Mouse (Mus musculus): ENCODE measurements around the gene Cby3. TPM values are rescaled to one million over a fixed set of nuclear protein-coding genes. Genes with fewer than 3 reads are reported as not detected.

The Cby3 gene
- polyA plus RNA-seq (2014; fragmentation: Illumina TruSeq; extraction: RNeasy Lipid Tissue Mini Kit (QIAGEN cat#74804); ENCODE audit: low read depth, low replicate concordance): not detected

GRCm38 (mm10) chr11:50354162-50354561, at the start of gene Cby3:
Gene Cby3 (plus strand): TSS chr11:50354462.

GRCm38 (mm10) chr11:50325496-50326301, 28.6 kb upstream of the Cby3 start, which contains the start of gene Canx:
Gene Canx (minus strand): TSS chr11:50325673.

GRCm38 (mm10) chr11:50376911-50377891, 22.9 kb downstream of the Cby3 start, which contains the start of gene Hnrnph1:
Gene Hnrnph1 (plus strand): TSS chr11:50376990.

Other genes with a start within 250 kb of the Cby3 start
- gene Tbc1d9b, start 223.1 kb upstream of the Cby3 start, polyA plus RNA-seq (2014; fragmentation: Illumina TruSeq; extraction: RNeasy Lipid Tissue Mini Kit (QIAGEN cat#74804); ENCODE audit: low read depth, low replicate concordance): 36.0 TPM
- gene Mrnip, start 180.0 kb upstream of the Cby3 start, polyA plus RNA-seq (2014; fragmentation: Illumina TruSeq; extraction: RNeasy Lipid Tissue Mini Kit (QIAGEN cat#74804); ENCODE audit: low read depth, low replicate concordance): 2.0 TPM
- 462 TPM for gene Sqstm1, start 143.6 kb upstream of the Cby3 start, polyA plus RNA-seq (2014; fragmentation: Illumina TruSeq; extraction: RNeasy Lipid Tissue Mini Kit (QIAGEN cat#74804); ENCODE audit: low read depth, low replicate concordance)
- gene Mgat4b, start 143.6 kb upstream of the Cby3 start, polyA plus RNA-seq (2014; fragmentation: Illumina TruSeq; extraction: RNeasy Lipid Tissue Mini Kit (QIAGEN cat#74804); ENCODE audit: low read depth, low replicate concordance): 57.3 TPM
- gene Ltc4s, start 115.8 kb upstream of the Cby3 start, polyA plus RNA-seq (2014; fragmentation: Illumina TruSeq; extraction: RNeasy Lipid Tissue Mini Kit (QIAGEN cat#74804); ENCODE audit: low read depth, low replicate concordance): 4.1 TPM
- 8.0 TPM for gene Maml1, start 62.2 kb upstream of the Cby3 start, polyA plus RNA-seq (2014; fragmentation: Illumina TruSeq; extraction: RNeasy Lipid Tissue Mini Kit (QIAGEN cat#74804); ENCODE audit: low read depth, low replicate concordance)
- 193 TPM for gene Canx, start 28.8 kb upstream of the Cby3 start, polyA plus RNA-seq (2014; fragmentation: Illumina TruSeq; extraction: RNeasy Lipid Tissue Mini Kit (QIAGEN cat#74804); ENCODE audit: low read depth, low replicate concordance)
- gene Hnrnph1, start 22.5 kb downstream of the Cby3 start, polyA plus RNA-seq (2014; fragmentation: Illumina TruSeq; extraction: RNeasy Lipid Tissue Mini Kit (QIAGEN cat#74804); ENCODE audit: low read depth, low replicate concordance): 247 TPM
- gene Rufy1, start 76.7 kb downstream of the Cby3 start, polyA plus RNA-seq (2014; fragmentation: Illumina TruSeq; extraction: RNeasy Lipid Tissue Mini Kit (QIAGEN cat#74804); ENCODE audit: low read depth, low replicate concordance): 31.9 TPM
- 9.6 TPM for gene Adamts2, start 247.6 kb downstream of the Cby3 start, polyA plus RNA-seq (2014; fragmentation: Illumina TruSeq; extraction: RNeasy Lipid Tissue Mini Kit (QIAGEN cat#74804); ENCODE audit: low read depth, low replicate concordance)

All from heart, adult 10 weeks (tissue).